Mouse (Mus musculus): ENCODE results near the gene Olfr159. TPM values are rescaled to one million over a fixed set of nuclear protein-coding genes. Genes with fewer than 3 reads are reported as not detected.

Olfr159 gene
- polyA plus RNA-seq, 1 experiment, result not detected

GRCm38 (mm10) chr4:43738989-43739674 lies 31.7 kb downstream of the Olfr159 start:
- H3K4me3 ChIP-seq (replicated peaks; ENCODE audit: control insufficient read depth, low read depth, low read length), result no peak overlapping the region
- 75% methylated on average over 8 of the region's 8 CpGs for WGBS
- no peaks in the 10 kb centered on the region for H3K4me1 ChIP-seq (ENCODE audit: control insufficient read depth, insufficient read depth, low read length)
- no peak for TF ChIP-seq POLR2A (IDR thresholded peaks at IDR 0.05; ENCODE audit: borderline replicate concordance, control insufficient read depth, low read depth, low read length)
- no peak overlapping the region for H3K27ac ChIP-seq (ENCODE audit: control insufficient read depth, insufficient read depth, low read depth, low read length, poor library complexity)

- Histone ChIP-seq H3K4me3 (replicated peaks; ENCODE audit: control insufficient read depth, low read depth, low read length) (no peak overlapping the region), H3K4me1 (ENCODE audit: control insufficient read depth, insufficient read depth, low read length) (no peaks in the 10 kb centered on the region)
- 72% methylated on average over 6 of the region's 6 CpGs for WGBS
Observed at GRCm38 (mm10) chr4:43737144-43737543, 33.7 kb downstream of the Olfr159 start.

GRCm38 (mm10) chr4:43733186-43733585 lies 37.6 kb downstream of the Olfr159 start:
- TF ChIP-seq CTCF (IDR thresholded peaks at IDR 0.05; ENCODE audit: control insufficient read depth, insufficient read depth, low read length), result no peak
- TF ChIP-seq POLR2A (IDR thresholded peaks at IDR 0.05; ENCODE audit: borderline replicate concordance, control insufficient read depth, low read depth, low read length), result no peak
- 83% methylated on average over 5 of the region's 5 CpGs for WGBS
- H3K4me3 ChIP-seq (replicated peaks; ENCODE audit: control insufficient read depth, low read depth, low read length), result no peak overlapping the region

More at GRCm38 (mm10) chr4:43737144-43737543, 33.7 kb downstream of the Olfr159 start:
- no peak overlapping the region for H3K27ac ChIP-seq (ENCODE audit: control insufficient read depth, insufficient read depth, low read depth, low read length, poor library complexity)
- TF ChIP-seq CTCF (IDR thresholded peaks at IDR 0.05; ENCODE audit: control insufficient read depth, insufficient read depth, low read length) (no peak), POLR2A (IDR thresholded peaks at IDR 0.05; ENCODE audit: borderline replicate concordance, control insufficient read depth, low read depth, low read length) (no peak)

GRCm38 (mm10) chr4:43732171-43732570 lies 38.6 kb downstream of the Olfr159 start:
- WGBS, result 4% methylated on average over 1 of the region's 1 CpGs
- H3K4me3 ChIP-seq (replicated peaks; ENCODE audit: control insufficient read depth, low read depth, low read length), result no peak overlapping the region
- TF ChIP-seq CTCF (IDR thresholded peaks at IDR 0.05; ENCODE audit: control insufficient read depth, insufficient read depth, low read length), result no peak
- TF ChIP-seq POLR2A (IDR thresholded peaks at IDR 0.05; ENCODE audit: borderline replicate concordance, control insufficient read depth, low read depth, low read length), result no peak
- no peaks in the 10 kb centered on the region for H3K4me1 ChIP-seq (ENCODE audit: control insufficient read depth, insufficient read depth, low read length)
- H3K27ac ChIP-seq (ENCODE audit: control insufficient read depth, insufficient read depth, low read depth, low read length, poor library complexity), result no peak overlapping the region

More at GRCm38 (mm10) chr4:43733186-43733585, 37.6 kb downstream of the Olfr159 start:
- Histone ChIP-seq H3K4me1 (ENCODE audit: control insufficient read depth, insufficient read depth, low read length) (no peaks in the 10 kb centered on the region), H3K27ac (ENCODE audit: control insufficient read depth, insufficient read depth, low read depth, low read length, poor library complexity) (no peak overlapping the region)

- Histone ChIP-seq H3K4me3 (replicated peaks; ENCODE audit: control insufficient read depth, low read depth, low read length) (no peak overlapping the region), H3K4me1 (ENCODE audit: control insufficient read depth, insufficient read depth, low read length) (no peaks in the 10 kb centered on the region), H3K27ac (ENCODE audit: control insufficient read depth, insufficient read depth, low read depth, low read length, poor library complexity) (peak overlapping the region; percentile 14; the same call in 1 of the 2 replicates)
- TF ChIP-seq POLR2A (IDR thresholded peaks at IDR 0.05; ENCODE audit: borderline replicate concordance, control insufficient read depth, low read depth, low read length) (no peak), CTCF (IDR thresholded peaks at IDR 0.05; ENCODE audit: control insufficient read depth, insufficient read depth, low read length) (no peak)
- WGBS, result 68% methylated on average over 21 of the region's 21 CpGs
Observed at GRCm38 (mm10) chr4:43730750-43731297, 40.0 kb downstream of the Olfr159 start.

GRCm38 (mm10) chr4:43729794-43730550 lies 40.8 kb downstream of the Olfr159 start, which contains the start of gene Spaar:
TSS of gene Spaar (plus strand) at chr4:43730034.
- Histone ChIP-seq H3K4me1 (ENCODE audit: control insufficient read depth, insufficient read depth, low read length) (no peaks in the 10 kb centered on the region), H3K27ac (ENCODE audit: control insufficient read depth, insufficient read depth, low read depth, low read length, poor library complexity) (peak within 1 kb of the TSS; percentile 14; the same call in 1 of the 2 replicates), H3K4me3 (replicated peaks; ENCODE audit: control insufficient read depth, low read depth, low read length) (no peak within 1 kb of the TSS)
- WGBS, result 45% methylated on average over 14 of the region's 14 CpGs
- TF ChIP-seq CTCF (IDR thresholded peaks at IDR 0.05; ENCODE audit: control insufficient read depth, insufficient read depth, low read length) (no peak), POLR2A (IDR thresholded peaks at IDR 0.05; ENCODE audit: borderline replicate concordance, control insufficient read depth, low read depth, low read length) (no peak)

GRCm38 (mm10) chr4:43729126-43729525 lies 41.7 kb downstream of the Olfr159 start:
- Histone ChIP-seq H3K4me3 (replicated peaks; ENCODE audit: control insufficient read depth, low read depth, low read length) (no peak overlapping the region), H3K4me1 (ENCODE audit: control insufficient read depth, insufficient read depth, low read length) (no peaks in the 10 kb centered on the region), H3K27ac (ENCODE audit: control insufficient read depth, insufficient read depth, low read depth, low read length, poor library complexity) (no peak overlapping the region)
- TF ChIP-seq POLR2A (IDR thresholded peaks at IDR 0.05; ENCODE audit: borderline replicate concordance, control insufficient read depth, low read depth, low read length) (no peak), CTCF (IDR thresholded peaks at IDR 0.05; ENCODE audit: control insufficient read depth, insufficient read depth, low read length) (no peak)
- 57% methylated on average over 3 of the region's 3 CpGs for WGBS

GRCm38 (mm10) chr4:43728576-43728954 lies 42.2 kb downstream of the Olfr159 start:
- Histone ChIP-seq H3K4me3 (replicated peaks; ENCODE audit: control insufficient read depth, low read depth, low read length) (no peak overlapping the region), H3K4me1 (ENCODE audit: control insufficient read depth, insufficient read depth, low read length) (no peaks in the 10 kb centered on the region), H3K27ac (ENCODE audit: control insufficient read depth, insufficient read depth, low read depth, low read length, poor library complexity) (no peak overlapping the region)
- 50% methylated on average over 5 of the region's 5 CpGs for WGBS
- no peak for TF ChIP-seq CTCF (IDR thresholded peaks at IDR 0.05; ENCODE audit: control insufficient read depth, insufficient read depth, low read length)
- TF ChIP-seq POLR2A (IDR thresholded peaks at IDR 0.05; ENCODE audit: borderline replicate concordance, control insufficient read depth, low read depth, low read length), result no peak

Measured in bone marrow, adult 2 months (tissue).